Mouse (Mus musculus): ENCODE measurements around the gene Galnt11. TPM values are rescaled to one million over a fixed set of nuclear protein-coding genes. Genes with fewer than 3 reads are reported as not detected.

The Galnt11 gene
- polyA plus RNA-seq, 1 experiment from 2014 or later: 41.1 TPM

- ATAC-seq (ENCODE audit: insufficient read depth, low FRiP score): no peak
- H3K9ac ChIP-seq (ENCODE audit: low read length): no peak overlapping the region
- peaks cover 16% of the 10 kb centered on the region; the same call in 1 of the 2 replicates for H3K36me3 ChIP-seq (ENCODE audit: control insufficient read depth, insufficient read depth, low read length)
These were observed 53.9 kb downstream of the Galnt11 start for GRCm38 (mm10) chr5:25275629-25276028.

DNA sequence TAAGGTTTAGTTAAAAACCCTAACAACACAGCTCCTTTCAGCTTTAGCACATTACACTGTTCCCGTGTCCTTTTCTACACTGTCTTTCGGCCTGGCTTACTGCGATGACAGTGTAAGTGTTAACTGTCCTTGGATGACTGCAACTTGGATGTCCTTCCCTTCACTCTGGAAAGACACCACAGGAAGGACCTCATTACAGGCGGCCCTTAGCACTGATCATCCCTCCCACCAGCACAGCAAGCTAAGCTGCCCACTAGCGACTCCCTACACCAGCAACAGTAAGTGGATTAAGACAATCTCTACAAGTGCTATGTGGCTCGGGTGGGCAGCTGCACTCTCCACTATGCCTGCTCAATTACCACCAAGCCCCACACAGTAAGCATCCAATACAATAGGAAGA is 54.7 kb downstream of the Galnt11 start:
- H3K36me3 ChIP-seq (ENCODE audit: control insufficient read depth, insufficient read depth, low read length): peaks cover 20% of the 10 kb centered on the region
- no peak overlapping the region for H3K27ac ChIP-seq (ENCODE audit: low read length)
- ATAC-seq (ENCODE audit: insufficient read depth, low FRiP score): no peak

More at GRCm38 (mm10) chr5:25275629-25276028, 53.9 kb downstream of the Galnt11 start:
- Histone ChIP-seq H3K27me3 (ENCODE audit: control insufficient read depth, insufficient read depth, low read length) (no peaks in the 10 kb centered on the region), H3K9me3 (replicated peaks; ENCODE audit: control insufficient read depth, low read length) (no peaks in the 10 kb centered on the region), H3K4me1 (ENCODE audit: control insufficient read depth, insufficient read depth, low read length) (no peaks in the 10 kb centered on the region), H3K4me2 (ENCODE audit: low read depth, low read length) (no peak overlapping the region), H3K4me3 (replicated peaks; ENCODE audit: low read length) (no peak overlapping the region), H3K27ac (ENCODE audit: low read length) (no peak overlapping the region)
- 82% methylated on average over 10 of the region's 10 CpGs for WGBS

DNA sequence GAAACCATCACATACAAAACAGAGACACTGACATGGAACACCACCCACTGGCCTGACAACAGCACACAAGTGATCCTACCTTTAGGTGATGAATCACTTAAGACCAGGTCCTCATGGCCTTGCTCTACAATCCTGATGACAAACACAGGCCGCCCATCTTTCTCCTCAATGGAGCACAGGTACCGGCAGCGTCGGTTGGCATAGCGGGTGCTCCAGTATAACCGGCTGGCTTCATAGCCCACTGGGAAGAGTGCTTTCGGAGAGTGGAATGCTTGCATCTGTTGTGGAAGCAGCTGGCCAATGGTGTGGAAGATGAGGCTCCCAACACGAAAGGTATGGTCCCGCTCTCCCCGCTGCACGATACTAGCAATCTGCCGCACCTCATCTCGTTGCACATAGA is 62.3 kb downstream of the Galnt11 start:
- no peak overlapping the region for H3K27ac ChIP-seq (ENCODE audit: low read length)
- H3K4me1 ChIP-seq (ENCODE audit: control insufficient read depth, insufficient read depth, low read length): no peaks in the 10 kb centered on the region
- WGBS: 94% methylated on average over 13 of the region's 13 CpGs
- H3K4me2 ChIP-seq (ENCODE audit: low read depth, low read length): no peak overlapping the region
- no peaks in the 10 kb centered on the region for H3K9me3 ChIP-seq (replicated peaks; ENCODE audit: control insufficient read depth, low read length)
- H3K9ac ChIP-seq (ENCODE audit: low read length): no peak overlapping the region
- H3K4me3 ChIP-seq (replicated peaks; ENCODE audit: low read length): no peak overlapping the region
- ATAC-seq (ENCODE audit: insufficient read depth, low FRiP score): no peak
- no peaks in the 10 kb centered on the region for H3K27me3 ChIP-seq (ENCODE audit: control insufficient read depth, insufficient read depth, low read length)
- H3K36me3 ChIP-seq (ENCODE audit: control insufficient read depth, insufficient read depth, low read length): peaks cover 24% of the 10 kb centered on the region

More for the DNA sequence above, 54.7 kb downstream of the Galnt11 start:
- H3K4me1 ChIP-seq (ENCODE audit: control insufficient read depth, insufficient read depth, low read length): no peaks in the 10 kb centered on the region
- H3K4me3 ChIP-seq (replicated peaks; ENCODE audit: low read length): no peak overlapping the region
- no peaks in the 10 kb centered on the region for H3K27me3 ChIP-seq (ENCODE audit: control insufficient read depth, insufficient read depth, low read length)
- H3K4me2 ChIP-seq (ENCODE audit: low read depth, low read length): no peak overlapping the region
- 83% methylated on average over 6 of the region's 6 CpGs for WGBS
- H3K9me3 ChIP-seq (replicated peaks; ENCODE audit: control insufficient read depth, low read length): no peaks in the 10 kb centered on the region
- H3K9ac ChIP-seq (ENCODE audit: low read length): no peak overlapping the region

DNA sequence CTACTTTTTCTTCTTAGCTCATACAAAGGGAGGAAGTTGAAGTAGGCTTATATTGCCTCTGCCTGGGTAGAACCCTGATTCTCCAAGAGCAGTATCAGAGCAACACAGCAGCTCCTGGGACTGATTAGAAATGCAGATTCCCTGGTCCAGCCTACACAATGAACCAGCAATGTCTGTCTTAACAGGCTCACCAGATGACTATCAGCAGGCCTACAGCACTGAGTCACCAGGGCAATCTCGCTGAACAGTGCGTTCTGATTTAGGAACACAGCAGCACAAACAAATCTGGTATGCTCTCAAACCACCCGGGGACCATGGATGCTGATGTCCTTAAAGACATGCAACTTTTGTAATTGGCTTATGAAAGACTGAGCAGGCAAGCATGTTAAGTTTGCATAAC is 75.1 kb downstream of the Galnt11 start:
- Histone ChIP-seq H3K9ac (ENCODE audit: low read length) (no peak overlapping the region), H3K4me2 (ENCODE audit: low read depth, low read length) (no peak overlapping the region), H3K27me3 (ENCODE audit: control insufficient read depth, insufficient read depth, low read length) (no peaks in the 10 kb centered on the region), H3K27ac (ENCODE audit: low read length) (no peak overlapping the region), H3K9me3 (replicated peaks; ENCODE audit: control insufficient read depth, low read length) (no peaks in the 10 kb centered on the region), H3K4me1 (ENCODE audit: control insufficient read depth, insufficient read depth, low read length) (no peaks in the 10 kb centered on the region), H3K4me3 (replicated peaks; ENCODE audit: low read length) (no peak overlapping the region), H3K36me3 (ENCODE audit: control insufficient read depth, insufficient read depth, low read length) (peaks cover 17% of the 10 kb centered on the region)
- no peak for ATAC-seq (ENCODE audit: insufficient read depth, low FRiP score)
- WGBS: 67% methylated on average over 3 of the region's 3 CpGs

- Histone ChIP-seq H3K4me3 (replicated peaks; ENCODE audit: low read length) (no peak overlapping the region), H3K4me1 (ENCODE audit: control insufficient read depth, insufficient read depth, low read length) (no peaks in the 10 kb centered on the region), H3K4me2 (ENCODE audit: low read depth, low read length) (no peak overlapping the region), H3K9ac (ENCODE audit: low read length) (no peak overlapping the region), H3K27me3 (ENCODE audit: control insufficient read depth, insufficient read depth, low read length) (no peaks in the 10 kb centered on the region), H3K27ac (ENCODE audit: low read length) (no peak overlapping the region), H3K9me3 (replicated peaks; ENCODE audit: control insufficient read depth, low read length) (no peaks in the 10 kb centered on the region), H3K36me3 (ENCODE audit: control insufficient read depth, insufficient read depth, low read length) (peaks cover 17% of the 10 kb centered on the region)
- no peak for ATAC-seq (ENCODE audit: insufficient read depth, low FRiP score)
- 86% methylated on average over 2 of the region's 2 CpGs for WGBS
These were observed 88.5 kb downstream of the Galnt11 start for GRCm38 (mm10) chr5:25310226-25310625.

- no peaks in the 10 kb centered on the region for H3K9me3 ChIP-seq (replicated peaks; ENCODE audit: control insufficient read depth, low read length)
- H3K4me1 ChIP-seq (ENCODE audit: control insufficient read depth, insufficient read depth, low read length): no peaks in the 10 kb centered on the region
- no peak overlapping the region for H3K4me3 ChIP-seq (replicated peaks; ENCODE audit: low read length)
- H3K9ac ChIP-seq (ENCODE audit: low read length): no peak overlapping the region
- H3K27ac ChIP-seq (ENCODE audit: low read length): no peak overlapping the region
- no peak overlapping the region for H3K4me2 ChIP-seq (ENCODE audit: low read depth, low read length)
- no peaks in the 10 kb centered on the region for H3K27me3 ChIP-seq (ENCODE audit: control insufficient read depth, insufficient read depth, low read length)
- no peak for ATAC-seq (ENCODE audit: insufficient read depth, low FRiP score)
- H3K36me3 ChIP-seq (ENCODE audit: control insufficient read depth, insufficient read depth, low read length): peaks cover 20% of the 10 kb centered on the region
- WGBS: 70% methylated on average over 6 of the region's 6 CpGs
These were observed 92.2 kb downstream of the Galnt11 start for GRCm38 (mm10) chr5:25313881-25314280.

Other genes with a start within 250 kb of the Galnt11 start
- gene Prkag2, start 121.3 kb upstream of the Galnt11 start, polyA plus RNA-seq (2015; fragmentation: Nextera tagmentation; extraction: Ambion mirVana): 42.5 and 43.7 TPM in 2 replicates
- not detected in 2 replicates for gene Galntl5, start 40.4 kb upstream of the Galnt11 start, polyA plus RNA-seq (2015; fragmentation: Nextera tagmentation; extraction: Ambion mirVana)
- not detected in 2 replicates for gene E130116L18Rik, start 1.2 kb downstream of the Galnt11 start, polyA plus RNA-seq (2015; fragmentation: Nextera tagmentation; extraction: Ambion mirVana)

Data from stomach, embryonic 16.5 days (tissue).